Mouse (Mus musculus) adrenal gland, postnatal 14 days (tissue): ENCODE results near the gene Cacna1a. TPM values are rescaled to one million over a fixed set of nuclear protein-coding genes. Genes with fewer than 3 reads are reported as not detected.
"Not testable (repeated sequence)": the region's sequence is repeated elsewhere in the genome, so short reads cannot be mapped to it uniquely, and the experiment has no call there.

ENCODE experiments used
- DNase-seq: peaks from one replicate; pipeline ENCODE4 v3.0.0; 2021; ENCODE audit warnings: mixed read lengths
- total RNA-seq: library from RNA; stranded (reverse); gene quantifications from 2 replicates; pipeline ENCODE4 v1.2.3, GENCODE M21; 2021

Cacna1a gene
- total RNA-seq, 1 experiment from 2014 or later, result 4.5 TPM

- DNase-seq, result peak; percentile 95
Measured at GRCm38 (mm10) chr8:84661458-84661871, 273.2 kb downstream of the Cacna1a start.

- peak; percentile 67 for DNase-seq
Measured at GRCm38 (mm10) chr8:84661961-84662571, 273.8 kb downstream of the Cacna1a start.

- peak; percentile 96 for DNase-seq
Measured at GRCm38 (mm10) chr8:84662581-84663065, 274.4 kb downstream of the Cacna1a start, which contains the start of gene Ier2. TSS of gene Ier2 (minus strand) at chr8:84662852.

- DNase-seq, result peak; percentile 98
Measured at GRCm38 (mm10) chr8:84663483-84664327, 275.5 kb downstream of the Cacna1a start.

GRCm38 (mm10) chr8:84664566-84665384 is 276.5 kb downstream of the Cacna1a start:
- DNase-seq, result peak; percentile 89

- no peak for DNase-seq
Measured at GRCm38 (mm10) chr8:84665385-84665893, 277.2 kb downstream of the Cacna1a start.

GRCm38 (mm10) chr8:84668081-84668480 is 279.8 kb downstream of the Cacna1a start:
- no peak for DNase-seq

- DNase-seq, result no peak
Measured at GRCm38 (mm10) chr8:84668731-84669485, 280.7 kb downstream of the Cacna1a start.

- DNase-seq, result not testable (repeated sequence)
Measured at GRCm38 (mm10) chr8:84670295-84671006, 282.2 kb downstream of the Cacna1a start.

GRCm38 (mm10) chr8:84677305-84677704 is 289.1 kb downstream of the Cacna1a start:
- no peak for DNase-seq

- no peak for DNase-seq
Measured at GRCm38 (mm10) chr8:84681476-84681875, 293.2 kb downstream of the Cacna1a start.

GRCm38 (mm10) chr8:84682257-84682656 is 294.0 kb downstream of the Cacna1a start:
- no peak for DNase-seq

- DNase-seq, result no peak
Measured at GRCm38 (mm10) chr8:84684537-84684936, 296.3 kb downstream of the Cacna1a start.

GRCm38 (mm10) chr8:84686191-84687002 is 298.2 kb downstream of the Cacna1a start, which contains the start of gene Trmt1:
TSS of gene Trmt1 (plus strand) at chr8:84686307.
- DNase-seq, result peak; percentile 61

- peak; percentile 77 for DNase-seq
Measured at GRCm38 (mm10) chr8:84687003-84687704, 298.9 kb downstream of the Cacna1a start.

GRCm38 (mm10) chr8:84687705-84688100 is 299.5 kb downstream of the Cacna1a start, which contains the start of gene Nacc1:
TSS of gene Nacc1 (minus strand) at chr8:84687862.
- DNase-seq, result peak; percentile 95

GRCm38 (mm10) chr8:84689091-84689915 is 301.1 kb downstream of the Cacna1a start:
- DNase-seq, result peak; percentile 93
